Mouse (Mus musculus) G1E-ER4 (cell line): ENCODE measurements around the gene Mapk3. TPM values are rescaled to one million over a fixed set of nuclear protein-coding genes. Genes with fewer than 3 reads are reported as not detected.

Experiments
- GATA1 ChIP-seq: IDR thresholded peaks from one replicate; pipeline ENCODE4 v1.8.0; 2012; ENCODE audit warnings: low read length, inconsistent platforms
- polyA plus RNA-seq: library from polyadenylated mRNA; stranded (reverse); fragments of >175 nt; gene quantifications from 2 replicates; pipeline ENCODE4 v1.2.3, GENCODE M21; 2012

The Mapk3 gene
- polyA plus RNA-seq: 35.7 and 44.2 TPM in 2 replicates

DNA sequence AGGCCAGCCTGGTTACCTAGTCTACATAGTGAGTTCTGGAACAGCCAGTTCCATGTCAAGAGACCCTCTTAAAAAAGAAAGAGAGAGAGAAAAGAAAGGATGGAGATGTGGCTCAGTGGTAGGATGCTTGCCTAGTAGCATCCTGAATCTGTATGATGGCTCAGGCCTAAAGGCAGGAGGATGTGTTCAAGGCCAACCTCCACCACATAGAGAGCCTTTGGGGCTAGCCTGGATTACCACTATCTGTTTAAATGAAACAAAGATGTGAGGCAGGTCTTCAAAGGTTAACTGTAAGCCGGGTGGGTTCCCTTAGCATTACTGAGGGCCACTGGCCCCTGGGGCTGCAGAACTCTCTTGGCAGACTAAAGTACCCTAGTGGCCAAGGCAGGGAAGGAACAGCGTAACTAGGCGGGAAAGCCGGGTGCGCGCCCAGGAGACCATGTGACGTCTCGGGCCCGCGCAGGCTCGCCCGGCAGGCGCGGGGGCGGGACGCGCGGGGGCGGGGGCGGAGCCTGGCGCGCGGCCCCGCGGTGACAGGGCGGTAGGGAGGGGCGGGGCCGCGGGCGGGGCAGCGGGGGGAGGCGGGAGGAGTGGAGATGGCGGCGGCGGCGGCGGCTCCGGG lies at the start of gene Mapk3:
Gene Mapk3 (plus strand): TSS at position 552 of the 622 bp plus-strand sequence.
- no peak for TF ChIP-seq GATA1

- TF ChIP-seq GATA1: no peak
Observed at GRCm38 (mm10) chr7:126710266-126710665, 49.1 kb upstream of the Mapk3 start.

GRCm38 (mm10) chr7:126711910-126712309 lies 47.5 kb upstream of the Mapk3 start:
- TF ChIP-seq GATA1: no peak

GRCm38 (mm10) chr7:126715679-126716078 lies 43.7 kb upstream of the Mapk3 start:
- TF ChIP-seq GATA1: no peak

DNA sequence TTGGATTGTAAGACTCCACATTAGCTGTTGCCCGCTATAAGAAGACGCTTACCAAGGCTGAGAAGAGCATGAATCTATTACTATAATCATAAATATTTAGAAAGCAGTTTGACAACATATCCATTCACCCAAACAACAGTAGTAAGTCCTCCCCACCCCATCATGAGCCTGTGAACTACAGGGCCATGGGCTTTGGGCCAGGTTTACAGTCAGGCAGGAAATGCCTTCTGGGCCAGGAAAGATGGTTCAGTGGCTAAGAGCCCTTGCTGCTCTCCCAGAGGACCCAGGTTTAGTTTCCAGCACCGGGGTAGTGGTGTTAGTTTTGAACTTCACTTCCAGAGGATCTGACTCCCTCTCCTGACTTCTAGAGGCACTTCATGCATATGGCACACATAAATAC lies 41.8 kb upstream of the Mapk3 start:
- TF ChIP-seq GATA1: no peak

DNA sequence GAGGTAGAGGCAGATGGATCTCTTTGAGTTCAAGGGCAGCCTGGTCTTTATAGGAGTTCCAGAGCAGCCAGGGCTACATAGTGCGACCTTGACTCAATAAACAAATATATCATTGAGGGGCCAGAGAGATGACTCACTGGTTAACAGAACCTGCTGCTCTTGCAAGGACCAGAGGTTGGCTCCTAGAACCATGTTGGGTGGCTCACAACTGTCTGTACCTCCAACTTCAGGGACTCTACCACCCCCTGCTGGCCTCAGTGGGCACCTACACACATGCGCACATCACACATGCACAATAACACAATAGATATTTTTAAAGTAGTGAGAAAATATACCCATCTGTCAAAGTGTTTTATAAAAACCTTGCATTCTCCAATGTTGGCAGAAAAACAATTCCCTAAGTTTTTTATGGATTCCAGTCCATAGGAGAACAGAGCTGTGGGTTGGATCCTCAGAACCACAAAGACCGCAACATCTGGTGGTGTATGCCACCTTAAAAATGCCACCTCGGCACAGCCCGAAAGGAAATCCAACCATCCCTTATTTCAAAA lies 40.5 kb upstream of the Mapk3 start:
- no peak for TF ChIP-seq GATA1

- no peak for TF ChIP-seq GATA1
Observed at GRCm38 (mm10) chr7:126721635-126722034, 37.8 kb upstream of the Mapk3 start.

- TF ChIP-seq GATA1: no peak
Observed at GRCm38 (mm10) chr7:126725077-126725476, 34.3 kb upstream of the Mapk3 start.

GRCm38 (mm10) chr7:126725667-126726066 lies 33.7 kb upstream of the Mapk3 start:
- no peak for TF ChIP-seq GATA1

DNA sequence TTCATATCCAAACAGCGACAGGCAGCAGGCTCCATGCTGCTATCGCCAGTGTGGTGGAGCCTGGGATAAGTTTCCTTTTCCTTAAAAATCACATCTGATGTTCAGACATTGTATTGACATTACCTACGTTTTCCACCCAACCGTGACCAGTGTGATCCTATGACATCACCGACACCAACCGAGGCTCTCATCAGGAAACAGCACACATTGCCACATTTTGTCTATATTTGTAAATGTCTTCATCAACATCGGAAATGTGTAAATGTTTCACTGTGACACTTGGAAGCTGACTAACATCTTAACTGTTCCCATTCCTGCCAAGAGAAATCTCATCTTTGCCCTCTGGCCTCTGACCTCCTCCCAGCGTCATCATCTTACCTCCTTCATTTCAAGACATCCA lies 23.3 kb upstream of the Mapk3 start:
- TF ChIP-seq GATA1: no peak

DNA sequence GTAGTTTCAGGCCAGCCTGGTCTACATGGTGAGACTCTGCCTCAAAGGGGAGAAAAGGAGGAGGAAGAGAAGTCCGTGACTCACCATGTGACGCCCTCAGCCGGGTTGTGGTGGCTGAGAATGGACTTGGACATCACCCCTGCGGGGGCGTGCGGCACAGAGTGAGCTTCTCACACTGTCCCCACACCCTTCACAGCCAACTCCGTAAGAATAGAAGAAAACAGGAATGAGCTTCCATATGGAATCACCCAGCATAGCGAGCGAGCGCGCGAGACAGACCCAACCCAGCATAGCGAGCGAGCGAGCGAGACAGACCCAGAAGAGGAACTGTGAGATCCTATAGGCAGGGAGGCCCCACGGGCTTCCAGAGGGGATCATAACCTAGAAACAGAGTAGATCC lies 19.9 kb upstream of the Mapk3 start:
- no peak for TF ChIP-seq GATA1

- no peak for TF ChIP-seq GATA1
Observed at GRCm38 (mm10) chr7:126740132-126740735, 19.2 kb upstream of the Mapk3 start.

- no peak for TF ChIP-seq GATA1
Observed at GRCm38 (mm10) chr7:126740977-126741376, 18.4 kb upstream of the Mapk3 start.

GRCm38 (mm10) chr7:126741452-126741851 lies 17.9 kb upstream of the Mapk3 start:
- TF ChIP-seq GATA1: no peak

- TF ChIP-seq GATA1: no peak
Observed at GRCm38 (mm10) chr7:126741964-126742482, 17.4 kb upstream of the Mapk3 start.

- TF ChIP-seq GATA1: no peak
Observed at GRCm38 (mm10) chr7:126746066-126746465, 13.3 kb upstream of the Mapk3 start.

GRCm38 (mm10) chr7:126746798-126747197 lies 12.6 kb upstream of the Mapk3 start:
- no peak for TF ChIP-seq GATA1

GRCm38 (mm10) chr7:126748824-126749223 lies 10.6 kb upstream of the Mapk3 start:
- TF ChIP-seq GATA1: no peak
